Mouse (Mus musculus) erythroblast, adult 5-6 weeks (primary cell): ENCODE results near the gene Ggt5. TPM values are rescaled to one million over a fixed set of nuclear protein-coding genes. Genes with fewer than 3 reads are reported as not detected.

Experiments
- ATAC-seq: replicated peaks from 2 replicates; pipeline ENCODE4 v1.8.0; 2016; ENCODE audit warnings: moderate number of reproducible peaks, mild to moderate bottlenecking, moderate TSS enrichment, inconsistent platforms; ENCODE audit not compliant: poor library complexity, low FRiP score, severe bottlenecking
- total RNA-seq, 2 experiments: library from RNA; stranded (forward) in 1 of 2; stranded (reverse) in 1 of 2; fragments of 150-400 nt in 1 of 2; fragments of 200-764, 138-1000 nt in 1 of 2; gene quantifications; 2 replicates each; pipeline versions ENCODE4 v1.2.3 to v1.2.4; 2015 to 2017; ENCODE audit warnings: low replicate concordance in 2 of 2

Gene Ggt5
- total RNA-seq, 2 experiments from 2014 or later = 1.3 to 4.9 TPM

- no peak for ATAC-seq
Measured at GRCm38 (mm10) chr10:75610486-75610885, 21.3 kb downstream of the Ggt5 start.

- ATAC-seq = no peak
Measured at GRCm38 (mm10) chr10:75616044-75616443, 26.9 kb downstream of the Ggt5 start.

GRCm38 (mm10) chr10:75620818-75621217, 31.7 kb downstream of the Ggt5 start:
- no peak for ATAC-seq

DNA sequence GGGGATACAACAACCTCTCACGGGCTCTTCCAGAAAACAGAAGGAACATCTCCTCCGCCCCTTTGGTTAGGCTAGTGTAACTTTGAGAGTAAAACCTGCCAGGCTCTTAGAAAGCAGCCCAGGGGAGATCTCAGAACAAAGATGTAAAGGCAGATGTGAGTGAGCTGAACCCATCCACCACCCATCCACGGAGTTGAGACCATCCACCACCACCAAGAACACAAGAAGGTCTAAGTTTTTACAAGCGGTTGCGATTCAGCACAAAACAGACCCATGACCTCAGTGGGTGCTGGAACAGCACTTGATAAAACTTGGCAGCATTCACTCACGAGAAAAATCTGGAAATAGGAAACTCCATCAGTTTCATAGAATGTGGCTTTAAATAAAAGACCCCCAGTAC, 36.8 kb downstream of the Ggt5 start:
- no peak for ATAC-seq

DNA sequence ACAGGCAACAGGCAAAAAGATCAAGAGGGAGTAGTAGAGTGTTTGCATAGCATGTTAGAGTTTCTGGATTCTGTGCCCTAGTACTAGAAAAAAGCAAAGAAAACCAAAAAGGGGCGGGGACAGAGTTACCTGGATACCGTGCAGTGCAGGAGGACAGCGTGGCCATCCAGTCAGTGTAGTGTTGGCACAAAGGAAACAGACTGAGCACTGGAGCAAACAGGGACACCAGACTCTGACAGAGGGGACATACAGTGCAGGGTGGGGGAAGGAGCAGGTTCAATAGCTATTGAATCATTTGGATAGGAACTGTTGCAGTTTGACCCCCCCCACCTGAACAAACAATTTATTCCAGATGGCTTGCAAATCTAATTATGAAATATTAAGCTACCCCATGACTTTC, 37.9 kb downstream of the Ggt5 start:
- no peak for ATAC-seq

- no peak for ATAC-seq
Measured at GRCm38 (mm10) chr10:75627490-75627889, 38.4 kb downstream of the Ggt5 start.

DNA sequence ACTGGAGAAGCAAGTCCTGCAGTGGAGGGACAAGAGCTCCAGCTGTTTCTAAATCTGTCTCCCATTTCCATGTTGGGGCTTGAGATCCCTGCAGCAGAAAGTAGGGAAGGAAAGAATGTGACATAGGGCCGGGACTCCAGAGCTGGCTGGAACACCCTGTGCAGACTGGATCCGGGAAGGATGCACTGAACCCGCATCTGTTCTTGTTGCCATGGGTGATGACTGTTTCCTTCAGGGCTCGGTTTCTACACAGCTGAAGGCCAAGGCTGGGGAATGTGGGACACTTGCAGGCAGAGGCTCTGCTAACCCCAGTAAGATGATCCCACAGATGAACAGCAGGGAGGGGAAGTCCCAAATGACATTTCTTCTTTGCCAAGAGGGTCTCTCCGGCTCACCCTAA, 43.5 kb downstream of the Ggt5 start:
- ATAC-seq = no peak

- ATAC-seq = no peak
Measured at GRCm38 (mm10) chr10:75633048-75633447, 43.9 kb downstream of the Ggt5 start.

GRCm38 (mm10) chr10:75633576-75634139, 44.5 kb downstream of the Ggt5 start:
- ATAC-seq = no peak

GRCm38 (mm10) chr10:75634610-75635009, 45.5 kb downstream of the Ggt5 start:
- ATAC-seq = no peak

DNA sequence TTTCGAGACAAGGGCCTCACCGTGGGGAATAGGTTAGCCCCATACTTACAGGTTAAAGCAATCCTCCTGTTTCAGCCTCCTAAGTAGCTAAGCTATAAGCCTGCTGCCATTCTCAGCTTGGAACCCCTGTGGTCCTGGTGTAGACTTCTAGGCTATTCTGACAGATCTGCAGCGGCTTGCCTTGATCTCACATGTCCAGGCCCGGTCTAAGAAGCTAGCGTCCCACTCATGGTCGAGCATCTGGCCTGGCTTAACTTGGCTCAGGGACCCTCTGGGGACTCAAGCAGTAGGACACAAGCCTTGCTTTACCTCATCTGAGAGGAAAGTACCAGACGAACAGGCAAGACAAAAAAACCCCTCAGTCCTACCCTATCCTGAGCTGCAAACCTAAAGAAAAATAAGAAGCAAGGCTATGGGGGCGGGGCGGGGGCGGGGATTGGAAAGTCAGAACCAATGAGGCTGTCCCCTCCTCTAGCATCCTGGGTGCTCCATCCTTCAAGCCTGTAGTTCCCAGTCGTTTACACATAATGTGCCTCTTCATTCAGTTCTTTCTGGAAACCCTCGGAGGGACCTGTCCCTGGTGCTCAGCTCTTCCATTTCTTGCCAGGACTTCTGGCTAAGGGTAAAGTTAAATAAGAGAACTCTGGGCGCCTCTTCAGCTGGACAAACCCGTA, 46.0 kb downstream of the Ggt5 start:
- ATAC-seq = peak; percentile 5; the same call in 1 of the 2 replicates

GRCm38 (mm10) chr10:75635693-75636055, 46.5 kb downstream of the Ggt5 start:
- ATAC-seq = peak; percentile 83

DNA sequence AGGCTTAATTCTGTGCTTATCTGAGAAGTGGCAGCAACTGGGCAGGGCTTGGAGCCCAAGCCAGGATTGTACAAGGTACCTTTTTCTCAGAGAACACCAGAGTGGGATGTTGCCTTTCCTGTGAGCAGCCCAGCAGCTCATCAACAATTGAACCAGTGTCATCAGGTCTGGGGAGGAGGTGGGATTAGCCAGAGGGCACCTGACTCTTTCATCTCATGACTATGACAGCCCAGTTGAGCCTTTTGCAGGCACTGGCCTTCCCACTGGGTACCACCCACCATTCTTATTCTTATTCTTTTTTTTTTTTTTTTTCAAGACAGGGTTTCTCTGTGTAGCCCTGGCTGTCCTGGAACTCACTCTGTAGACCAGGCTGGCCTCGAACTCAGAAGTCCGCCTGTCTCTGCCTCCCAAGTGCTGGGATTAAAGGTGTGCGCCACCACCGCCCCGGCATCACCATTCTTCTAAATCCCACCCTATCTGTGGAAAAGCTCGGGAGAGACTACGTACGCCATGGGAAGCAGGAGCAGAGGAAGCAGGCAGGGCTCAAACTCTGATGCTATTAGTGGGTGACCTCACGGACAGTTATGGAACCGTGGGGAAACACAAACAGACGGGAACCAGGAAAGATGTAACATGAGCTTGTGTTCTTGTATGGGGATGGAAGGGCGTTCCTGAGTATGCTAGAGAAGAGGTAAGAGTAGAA, 47.1 kb downstream of the Ggt5 start:
- no peak for ATAC-seq

GRCm38 (mm10) chr10:75637711-75638110, 48.6 kb downstream of the Ggt5 start:
- ATAC-seq = no peak

DNA sequence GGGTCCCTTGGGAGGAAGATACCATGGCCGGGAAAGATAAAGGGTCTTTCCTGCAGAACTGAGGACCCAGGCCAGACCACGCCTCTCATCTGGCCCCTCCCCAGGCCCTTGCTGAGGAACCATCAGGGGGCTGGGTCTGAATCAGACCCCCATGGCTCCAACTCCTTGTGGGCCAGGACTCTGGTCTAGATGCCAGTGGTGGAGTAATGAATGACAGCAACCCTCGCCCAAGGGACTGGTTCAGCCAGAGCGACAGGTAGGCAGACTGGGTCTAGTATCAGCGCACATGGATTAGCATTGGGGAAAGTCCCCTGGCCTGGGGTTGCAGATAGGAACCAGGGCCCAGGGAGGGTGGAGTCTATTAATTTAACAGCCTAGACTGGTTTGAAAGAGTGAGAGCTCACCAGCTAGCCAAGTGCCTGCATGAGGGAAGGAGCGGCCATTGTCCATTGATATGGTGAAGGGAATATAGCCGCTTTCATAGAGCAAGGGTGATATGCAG, 52.6 kb downstream of the Ggt5 start:
- no peak for ATAC-seq

- no peak for ATAC-seq
Measured at GRCm38 (mm10) chr10:75642436-75642835, 53.3 kb downstream of the Ggt5 start.

DNA sequence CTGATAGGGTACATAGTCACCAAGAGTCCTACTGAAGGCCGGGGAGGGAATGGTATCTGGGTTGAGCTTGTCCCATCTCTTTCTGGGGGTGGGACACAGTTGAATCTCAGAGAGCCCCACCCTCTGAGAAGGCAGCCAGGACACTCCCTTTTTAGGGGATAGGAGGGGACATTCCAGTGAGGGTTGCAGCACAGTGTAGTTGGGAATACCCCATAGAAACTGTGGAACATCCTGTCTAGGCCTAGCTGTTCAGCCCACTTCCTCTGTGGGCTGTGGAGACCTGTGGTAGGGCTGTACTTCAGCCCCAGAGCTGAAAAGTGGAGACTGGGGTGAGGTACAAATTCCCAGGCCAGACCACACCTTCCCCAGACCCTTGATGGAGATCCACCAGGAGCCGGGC, 53.8 kb downstream of the Ggt5 start:
- ATAC-seq = no peak

DNA sequence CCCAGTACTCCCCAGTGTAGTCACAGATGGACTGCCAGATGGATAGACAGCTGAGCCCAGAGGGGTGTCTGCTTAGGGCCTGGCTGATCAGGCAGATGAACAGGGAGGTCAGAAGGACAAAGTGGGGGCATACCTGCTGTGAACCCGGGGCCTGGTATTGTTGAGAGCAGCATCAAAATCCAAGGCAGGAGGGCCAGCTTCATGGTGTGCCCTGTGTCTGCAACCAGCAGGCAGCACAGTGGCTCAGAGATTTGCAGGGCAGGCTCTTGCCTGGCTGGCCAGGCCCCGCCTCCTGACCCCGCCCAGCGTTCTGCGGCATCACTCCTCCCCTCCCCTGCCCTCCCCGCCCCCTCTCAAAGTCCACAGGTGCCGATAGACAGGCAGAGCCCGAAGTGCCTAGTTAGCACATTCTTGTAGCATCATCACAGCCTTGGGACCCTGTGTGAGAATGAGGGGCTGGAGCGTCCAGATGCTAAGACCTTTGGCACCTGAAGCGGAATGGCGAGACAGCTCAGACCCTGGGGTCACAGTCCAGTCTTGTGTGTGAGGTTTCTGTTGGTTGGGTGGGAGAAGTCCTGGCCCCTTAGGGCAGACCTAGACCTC, 54.7 kb downstream of the Ggt5 start, which contains the start of gene Susd2:
Gene Susd2, minus strand, starts transcription at position 268 of the 603 bp plus-strand sequence.
- peak; percentile 75 for ATAC-seq

GRCm38 (mm10) chr10:75645616-75646015, 56.5 kb downstream of the Ggt5 start:
- ATAC-seq = no peak

DNA sequence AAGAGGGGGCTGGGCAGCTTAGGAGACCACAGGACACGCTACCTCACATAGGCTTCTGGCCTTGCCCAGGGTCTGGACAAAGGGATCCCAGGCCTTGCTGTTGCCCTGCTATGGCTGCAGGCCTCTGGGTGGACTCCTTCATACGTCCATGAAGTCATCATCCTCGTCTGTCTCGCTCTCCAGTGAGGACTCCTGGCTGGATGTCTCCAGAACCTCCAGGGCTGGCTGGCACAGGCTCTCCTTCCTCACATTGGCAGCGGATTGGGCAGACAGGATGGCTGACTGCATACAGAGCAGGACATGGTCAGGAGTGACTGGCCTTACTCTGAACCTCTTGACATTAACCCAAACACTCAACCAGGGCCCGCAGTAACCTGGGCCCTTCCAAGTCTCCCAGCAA, 57.3 kb downstream of the Ggt5 start:
- no peak for ATAC-seq

GRCm38 (mm10) chr10:75647362-75647761, 58.2 kb downstream of the Ggt5 start:
- ATAC-seq = no peak
